Mouse (Mus musculus) cerebellum, adult 8-10 months (tissue): ENCODE measurements around the gene Trappc2l.
A peak's percentile ranks its signal among the peaks of the same experiment; 100 is the strongest.

Experiments
- DNase-seq: peaks from one replicate; pipeline ENCODE4 v3.0.0; 2022

The Trappc2l gene

DNA sequence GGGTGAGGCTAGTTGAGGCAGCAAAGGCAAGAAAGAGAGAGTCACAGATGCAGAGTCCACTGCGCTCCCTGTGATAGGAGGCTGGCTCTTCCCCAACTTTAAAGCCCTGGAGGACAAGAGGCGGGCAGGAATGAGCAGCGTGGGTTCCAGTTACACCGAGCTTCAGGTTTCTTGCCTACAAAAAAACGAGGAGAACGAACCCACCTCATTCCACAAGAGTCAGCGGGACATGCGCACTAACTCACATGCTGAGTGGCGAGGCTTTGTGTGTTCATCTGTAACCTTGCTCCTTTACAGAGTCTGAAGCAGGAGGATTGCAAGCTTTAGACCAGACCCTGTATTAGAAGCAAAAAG, 47.3 kb downstream of the Trappc2l start:
- no peak for DNase-seq

GRCm38 (mm10) chr8:122660022-122660421, 48.6 kb downstream of the Trappc2l start:
- DNase-seq = no peak

DNA sequence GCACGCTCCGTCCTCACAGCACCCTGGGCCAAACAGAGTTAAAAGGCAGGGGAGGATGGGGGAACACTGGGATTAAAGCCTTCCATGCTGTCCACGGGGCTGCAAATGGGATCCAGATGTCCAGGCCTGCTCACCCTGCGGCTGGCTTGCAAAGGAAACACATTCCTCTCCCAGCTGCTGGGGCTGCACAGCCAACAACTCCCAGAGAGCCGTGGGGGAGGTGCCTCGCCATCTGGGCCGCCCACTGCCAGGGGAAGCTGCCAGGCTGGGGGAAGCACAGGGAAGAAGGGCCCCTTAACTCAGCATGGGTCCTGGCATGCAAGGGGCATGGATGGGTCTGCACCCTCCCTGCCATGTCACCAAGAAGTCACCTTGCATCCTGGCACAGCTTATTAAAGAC, 49.7 kb downstream of the Trappc2l start:
- peak; percentile 47 for DNase-seq

DNA sequence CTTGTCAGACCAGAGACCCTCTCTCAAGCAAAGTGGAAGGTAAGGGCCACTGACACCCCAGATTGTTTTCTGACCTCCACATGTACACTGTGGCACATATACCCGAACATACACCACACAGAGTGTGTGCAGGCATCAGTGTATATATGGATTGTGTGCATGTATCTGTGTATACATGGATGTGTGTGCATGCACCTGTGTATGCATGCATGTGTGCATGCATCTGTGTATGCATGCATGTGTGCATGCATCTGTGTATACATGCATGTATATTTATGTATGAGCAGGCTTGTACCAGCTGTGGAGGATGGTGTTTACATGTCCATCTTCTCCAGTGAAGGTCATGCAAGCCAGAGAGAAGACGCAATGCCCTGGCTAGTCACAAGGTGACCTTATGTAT, 50.5 kb downstream of the Trappc2l start:
- DNase-seq = no peak

DNA sequence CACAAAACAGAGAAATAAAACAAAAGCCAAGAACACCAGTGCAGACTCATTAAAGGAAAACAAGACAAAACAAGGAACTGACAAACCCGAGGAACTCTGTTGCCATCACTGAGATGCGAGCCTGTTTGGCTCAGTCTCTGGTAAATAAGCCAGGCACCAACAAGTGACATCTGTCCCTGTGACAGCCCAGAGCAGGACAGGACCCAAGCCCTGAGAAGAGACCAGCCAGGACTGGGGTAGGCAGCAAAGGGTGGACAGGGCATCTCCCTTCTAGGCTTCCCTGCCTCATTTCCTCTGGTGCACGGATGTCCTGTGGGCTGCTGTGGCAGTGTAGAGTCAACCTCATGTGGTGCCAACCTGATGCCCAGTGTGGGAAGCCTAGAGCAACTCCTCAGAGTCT, 51.7 kb downstream of the Trappc2l start:
- DNase-seq = no peak

DNA sequence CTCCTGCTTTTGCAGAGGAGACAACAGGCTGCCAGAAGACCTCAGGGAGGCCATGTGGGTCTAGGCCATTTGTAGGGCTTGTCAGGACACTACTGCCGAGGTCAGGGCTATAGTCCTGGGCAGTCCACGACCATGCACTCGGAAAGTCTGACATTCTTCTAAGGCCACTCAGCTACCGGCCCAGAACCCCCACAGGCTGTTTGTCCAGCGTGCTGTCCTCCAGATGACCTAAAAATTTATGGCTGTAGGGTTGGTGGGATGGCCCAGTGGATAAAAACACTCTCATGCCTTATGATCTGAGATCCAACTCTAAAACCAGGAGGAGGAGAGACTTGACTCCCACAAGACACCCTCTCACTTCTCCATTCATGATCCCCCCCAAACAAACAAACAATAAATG, 52.2 kb downstream of the Trappc2l start:
- no peak for DNase-seq

GRCm38 (mm10) chr8:122665221-122665620, 53.8 kb downstream of the Trappc2l start:
- DNase-seq = peak; percentile 62

GRCm38 (mm10) chr8:122665667-122666316, 54.4 kb downstream of the Trappc2l start:
- peak; percentile 62 for DNase-seq
